Mouse (Mus musculus): Measurements from ENCODE around the gene Sdhaf3.
"Not testable (repeated sequence)": the region's sequence is repeated elsewhere in the genome, so short reads cannot be mapped to it uniquely, and the experiment has no call there.

The Sdhaf3 gene

GRCm38 (mm10) chr6:6955764-6956561 is at the start of gene Sdhaf3:
Gene Sdhaf3 (plus strand): TSS chr6:6956004.
- peak; percentile 95 for DNase-seq (ENCODE audit: low read depth, low spot score)

- DNase-seq (ENCODE audit: low read depth, low spot score) = no peak
Measured at GRCm38 (mm10) chr6:6909586-6909985, 46.2 kb upstream of the Sdhaf3 start.

GRCm38 (mm10) chr6:6914304-6914703 is 41.5 kb upstream of the Sdhaf3 start:
- DNase-seq (ENCODE audit: low read depth, low spot score) = no peak

- peak; percentile 23 for DNase-seq (ENCODE audit: low read depth, low spot score)
Measured at GRCm38 (mm10) chr6:6914849-6915525, 40.8 kb upstream of the Sdhaf3 start.

DNA sequence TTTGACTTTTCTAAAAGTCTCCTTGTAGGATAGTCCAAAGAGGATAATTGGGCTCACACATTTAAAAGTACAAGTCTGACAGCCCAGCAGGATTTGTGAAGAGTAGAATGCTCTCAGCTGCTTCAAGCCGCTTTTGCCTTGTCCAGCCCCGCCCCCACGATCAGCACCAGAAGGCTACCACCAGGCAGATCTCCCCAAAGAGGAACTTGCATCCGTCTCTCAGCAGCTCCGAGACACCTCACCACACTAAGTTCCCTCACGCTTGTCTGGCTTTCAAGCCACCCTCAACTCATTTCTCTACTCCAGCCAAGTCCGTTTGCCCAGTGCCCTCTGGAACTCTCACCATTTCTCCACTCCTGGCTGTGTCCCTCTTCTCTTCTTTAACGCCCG is 40.3 kb upstream of the Sdhaf3 start:
- DNase-seq (ENCODE audit: low read depth, low spot score) = no peak

DNA sequence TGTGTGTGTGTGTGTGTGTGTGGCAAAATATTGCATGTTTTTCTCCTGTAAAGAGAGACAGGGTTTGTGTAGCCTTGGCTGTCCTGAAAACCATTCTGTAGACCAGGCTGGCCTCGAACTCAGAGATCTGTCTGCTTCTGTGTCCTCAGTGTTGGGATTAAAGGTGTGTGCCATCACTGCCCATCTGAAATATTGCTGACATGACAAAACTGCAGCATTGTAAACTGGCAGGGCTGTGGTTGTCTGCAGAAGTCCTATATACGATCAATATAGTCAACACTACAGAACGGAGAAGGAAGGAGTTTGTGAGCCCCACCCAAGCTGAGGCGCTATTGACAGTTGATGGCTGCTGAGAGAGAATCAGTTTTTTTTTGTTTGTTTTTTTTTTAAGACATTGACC is 38.5 kb upstream of the Sdhaf3 start:
- DNase-seq (ENCODE audit: low read depth, low spot score) = no peak

GRCm38 (mm10) chr6:6925264-6925663 is 30.5 kb upstream of the Sdhaf3 start:
- DNase-seq (ENCODE audit: low read depth, low spot score) = peak; percentile 48

GRCm38 (mm10) chr6:6930831-6931230 is 25.0 kb upstream of the Sdhaf3 start:
- DNase-seq (ENCODE audit: low read depth, low spot score) = no peak

GRCm38 (mm10) chr6:6931507-6931906 is 24.3 kb upstream of the Sdhaf3 start:
- DNase-seq (ENCODE audit: low read depth, low spot score) = no peak

GRCm38 (mm10) chr6:6940845-6941244 is 15.0 kb upstream of the Sdhaf3 start:
- no peak for DNase-seq (ENCODE audit: low read depth, low spot score)

- DNase-seq (ENCODE audit: low read depth, low spot score) = no peak
Measured at GRCm38 (mm10) chr6:6942813-6943212, 13.0 kb upstream of the Sdhaf3 start.

DNA sequence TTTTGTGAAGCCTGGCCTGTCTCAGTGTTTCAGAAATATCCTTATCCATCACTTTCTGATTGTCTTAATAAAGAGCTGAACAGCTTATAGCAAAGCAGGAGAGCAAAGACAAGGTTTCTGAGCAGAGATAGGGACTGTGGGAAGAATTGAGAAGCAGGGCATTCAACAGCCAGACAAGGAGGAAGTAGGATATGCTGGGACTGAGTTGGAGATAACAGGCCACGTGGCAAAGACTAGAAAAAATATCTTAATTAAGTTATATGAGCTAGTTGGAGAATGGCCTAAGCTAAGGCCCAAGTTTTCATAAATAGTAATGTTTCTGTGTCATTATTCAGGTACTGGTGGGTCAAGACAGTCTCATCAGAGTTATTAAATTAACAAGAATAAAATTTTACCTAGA is 8.2 kb upstream of the Sdhaf3 start:
- no peak for DNase-seq (ENCODE audit: low read depth, low spot score)

- DNase-seq (ENCODE audit: low read depth, low spot score) = no peak
Measured at GRCm38 (mm10) chr6:6955395-6955763, 425 bp upstream of the Sdhaf3 start.

GRCm38 (mm10) chr6:6959234-6959633 is 3.4 kb downstream of the Sdhaf3 start:
- not testable (repeated sequence) for DNase-seq (ENCODE audit: low read depth, low spot score)

- DNase-seq (ENCODE audit: low read depth, low spot score) = no peak
Measured at GRCm38 (mm10) chr6:6997226-6997946, 41.6 kb downstream of the Sdhaf3 start.

DNA sequence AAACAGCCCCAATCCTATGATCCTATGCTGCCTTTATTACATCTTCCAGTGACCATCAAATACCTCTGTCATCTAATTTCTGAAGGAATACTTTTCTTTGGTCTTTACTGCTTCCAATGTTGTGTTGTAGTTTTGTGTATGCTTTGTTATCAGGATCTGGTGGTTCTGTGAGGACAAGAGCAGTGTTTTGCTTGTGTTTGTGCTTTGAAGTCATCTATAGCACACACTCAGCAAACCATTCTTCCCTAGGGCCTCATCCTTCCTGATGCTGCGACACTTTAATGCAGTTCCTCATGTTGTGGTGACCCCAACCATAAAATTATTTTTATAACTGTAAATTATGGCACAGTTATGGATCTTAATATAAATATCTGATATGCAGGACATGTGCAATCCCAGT is 42.2 kb downstream of the Sdhaf3 start:
- DNase-seq (ENCODE audit: low read depth, low spot score) = no peak

DNA sequence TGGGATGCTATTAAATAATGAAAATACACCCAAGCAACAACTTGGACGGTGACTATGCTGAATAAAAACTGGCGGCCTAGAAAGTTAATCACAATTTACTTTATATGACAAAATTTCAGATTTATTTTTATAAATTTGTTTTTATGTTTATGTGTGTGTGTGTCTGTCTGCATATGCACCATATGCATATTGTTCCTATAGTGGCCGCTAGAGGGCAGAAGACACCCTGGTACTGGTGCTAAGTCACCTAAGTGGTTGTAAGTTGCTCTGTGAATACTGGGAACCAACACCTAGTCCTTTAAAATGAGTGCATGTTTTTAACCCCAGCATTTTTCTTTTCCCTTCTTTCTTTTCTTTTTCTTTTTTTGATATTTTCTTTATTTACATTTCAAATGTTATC is 43.2 kb downstream of the Sdhaf3 start:
- no peak for DNase-seq (ENCODE audit: low read depth, low spot score)

DNA sequence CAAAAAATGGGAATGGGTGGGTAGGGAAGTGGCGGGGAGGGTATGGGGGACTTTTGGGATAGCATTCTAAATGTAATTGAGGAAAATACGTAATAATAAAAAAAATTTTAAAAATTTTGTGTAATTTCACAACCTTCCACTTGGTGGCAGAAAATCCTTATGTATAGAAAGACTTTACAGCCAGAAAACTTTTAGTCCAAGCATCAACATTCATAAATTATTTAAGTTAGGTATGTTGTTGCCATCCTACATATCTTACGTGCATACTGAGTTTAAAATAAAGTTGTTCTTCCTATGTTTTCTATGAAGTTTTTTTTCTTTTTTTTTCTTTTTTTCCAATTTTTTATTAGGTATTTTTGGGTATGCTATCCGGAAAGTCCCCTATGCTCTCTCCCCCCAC is 47.3 kb downstream of the Sdhaf3 start:
- no peak for DNase-seq (ENCODE audit: low read depth, low spot score)

- no peak for DNase-seq (ENCODE audit: low read depth, low spot score)
Measured at GRCm38 (mm10) chr6:7004005-7004404, 48.2 kb downstream of the Sdhaf3 start.

DNA sequence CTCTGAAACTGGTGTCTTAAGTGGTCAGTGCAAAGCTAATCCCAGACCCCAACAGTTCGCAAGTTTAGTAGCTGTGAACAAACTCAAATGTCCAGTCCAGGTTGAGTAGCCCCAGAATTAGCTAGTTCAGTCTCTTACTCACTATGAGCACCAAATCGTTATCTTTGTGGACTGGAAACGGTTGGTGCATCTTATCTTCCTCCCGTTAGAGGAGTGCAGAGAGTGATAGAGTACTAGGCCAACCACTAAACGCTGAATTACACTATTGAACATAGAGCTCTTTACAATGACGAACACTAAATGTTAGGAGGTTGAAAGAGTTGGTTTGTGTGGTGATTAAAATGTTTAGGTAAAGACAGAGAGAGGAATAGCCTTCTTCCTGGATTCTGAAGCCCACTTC is 82.3 kb downstream of the Sdhaf3 start:
- no peak for DNase-seq (ENCODE audit: low read depth, low spot score)

DNA sequence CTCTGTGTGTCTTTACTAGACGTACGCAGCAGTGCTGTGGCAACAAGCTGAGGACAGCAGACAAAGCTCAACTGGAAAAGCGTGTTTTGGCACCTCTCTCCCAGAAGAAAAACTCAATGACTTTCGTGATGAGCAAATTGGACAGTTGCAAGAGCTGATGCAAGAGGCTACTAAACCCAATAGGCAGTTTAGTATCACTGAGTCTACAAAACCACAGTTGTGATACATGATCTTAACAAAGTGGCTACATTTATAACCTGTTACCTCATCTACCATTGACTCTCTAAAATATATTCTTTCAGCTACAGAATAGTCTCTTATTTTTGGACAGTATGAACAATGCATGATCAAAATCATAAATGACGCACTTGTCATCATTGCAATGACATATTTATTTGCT is 83.0 kb downstream of the Sdhaf3 start:
- DNase-seq (ENCODE audit: low read depth, low spot score) = no peak

DNA sequence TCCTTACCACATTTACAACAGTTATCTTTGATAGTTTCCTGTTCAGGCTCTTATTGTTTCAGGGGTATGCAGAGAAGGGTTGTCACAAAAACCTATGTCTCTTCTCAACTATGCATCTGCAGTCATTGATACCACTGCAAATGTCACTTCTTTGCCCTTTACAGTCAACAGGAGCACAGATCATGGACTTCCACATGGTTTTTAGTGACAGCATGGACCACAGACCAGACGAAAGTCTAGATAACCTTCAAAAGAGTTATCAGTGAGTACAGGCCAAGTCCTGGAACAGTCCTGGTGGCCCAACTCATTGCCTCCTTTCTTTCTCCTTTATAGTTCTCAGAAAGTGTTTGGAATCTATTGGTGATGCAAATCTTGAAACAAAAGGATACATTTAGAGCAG is 86.1 kb downstream of the Sdhaf3 start:
- no peak for DNase-seq (ENCODE audit: low read depth, low spot score)

GRCm38 (mm10) chr6:7062819-7063218 is 107.0 kb downstream of the Sdhaf3 start:
- no peak for DNase-seq (ENCODE audit: low read depth, low spot score)

All from telencephalon, adult 2 months (tissue).